Mouse (Mus musculus) cortical plate, adult 2 months (tissue): Measurements from ENCODE around the gene Rims1. TPM values are rescaled to one million over a fixed set of nuclear protein-coding genes. Genes with fewer than 3 reads are reported as not detected.

ENCODE experiments used
- H3K27ac ChIP-seq: fragments of 200-500 bp; 2 replicates; pipeline ENCODE4 v1.5.1; 2012; ENCODE audit warnings: low read length, control low read depth, inconsistent platforms; ENCODE audit not compliant: insufficient read depth
- H3K4me1 ChIP-seq: fragments of 200-500 bp; 2 replicates; pipeline ENCODE4 v1.6.1; 2011; ENCODE audit warnings: low read length; ENCODE audit not compliant: control insufficient read depth, insufficient read depth
- H3K4me3 ChIP-seq: fragments of 200-500 bp; 2 replicates; pipeline ENCODE4 v1.5.1; 2011; ENCODE audit warnings: mild to moderate bottlenecking, low read length, control low read depth; ENCODE audit not compliant: insufficient read depth
- CTCF ChIP-seq: fragments of 200-500 bp; IDR thresholded peaks from 2 replicates; pipeline ENCODE4 v1.5.1; 2011; ENCODE audit warnings: mild to moderate bottlenecking, control low read depth, low read length; ENCODE audit not compliant: insufficient read depth; ENCODE audit errors: extremely low read depth
- POLR2A ChIP-seq: fragments of 200-500 bp; IDR thresholded peaks from 2 replicates; pipeline ENCODE4 v1.6.1; 2011; ENCODE audit warnings: mild to moderate bottlenecking, low read length, control low read depth; ENCODE audit not compliant: insufficient read depth; ENCODE audit errors: extremely low read depth
- polyA plus RNA-seq: library from polyadenylated mRNA; depleted of rRNA; stranded (reverse); fragments of >200 nt; gene quantifications from 2 replicates; pipeline ENCODE4 v1.2.3, GENCODE M21; 2012

The Rims1 gene
- polyA plus RNA-seq, 1 experiment: 191 TPM

DNA sequence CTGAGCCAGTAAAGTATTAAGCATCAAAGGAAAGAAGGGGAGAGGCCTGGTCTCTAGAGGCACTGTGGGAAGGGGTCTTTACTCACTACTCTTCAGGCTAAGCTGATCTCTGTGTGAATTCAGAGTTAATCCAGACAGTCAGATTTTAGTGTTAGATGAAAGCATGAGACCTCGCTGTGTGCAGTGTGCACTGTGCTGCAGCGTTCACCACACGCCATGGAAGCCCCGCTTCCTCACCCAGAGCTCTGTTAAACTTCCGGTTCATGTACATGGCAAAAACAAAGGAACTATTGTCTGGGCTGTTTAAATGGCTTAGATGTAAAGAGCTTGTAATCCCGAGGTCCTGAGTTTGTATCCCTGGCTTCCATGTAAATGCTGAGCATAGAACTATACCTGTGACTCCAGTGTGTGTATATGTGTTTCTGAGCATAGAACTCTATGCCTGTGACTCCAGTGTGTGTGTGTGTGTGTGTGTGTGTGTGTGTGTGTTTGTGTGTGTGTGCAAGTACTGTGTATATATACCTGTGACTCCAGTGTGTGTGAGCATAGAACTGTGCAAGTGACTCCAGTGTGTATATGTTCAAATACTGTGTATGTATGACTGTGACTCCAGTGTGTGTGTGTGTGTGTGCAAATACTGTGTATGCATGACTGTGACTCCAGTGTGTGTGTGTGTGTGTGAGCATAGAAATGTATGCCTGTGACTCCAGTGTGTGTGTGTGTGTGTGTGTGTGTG, 484.7 kb downstream of the Rims1 start:
- H3K4me3 ChIP-seq: no peak overlapping the region
- no peak for TF ChIP-seq POLR2A

DNA sequence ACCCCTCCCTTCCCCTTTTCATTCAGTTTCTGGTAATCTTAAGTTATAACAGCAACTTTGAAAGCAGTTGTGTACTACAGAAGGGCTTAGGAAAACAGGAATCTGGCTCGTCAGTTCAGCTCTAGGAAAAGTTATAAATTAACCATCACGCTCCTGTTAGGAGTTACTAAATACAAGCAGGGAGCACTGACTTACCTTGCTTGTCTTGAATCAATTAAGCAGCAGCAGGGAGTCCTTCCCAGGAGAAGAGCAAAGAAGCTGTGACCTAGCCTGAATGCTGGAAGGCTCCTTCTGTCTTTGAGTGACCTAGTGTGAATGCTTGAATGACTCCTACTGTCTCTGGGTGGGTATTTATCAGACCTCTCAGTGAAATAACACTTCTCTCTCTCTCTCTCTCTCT, 490.3 kb downstream of the Rims1 start:
- H3K4me3 ChIP-seq: no peak overlapping the region
- no peaks in the 10 kb centered on the region for H3K4me1 ChIP-seq
- no peak for TF ChIP-seq POLR2A
- no peak for TF ChIP-seq CTCF
- no peak overlapping the region for H3K27ac ChIP-seq

More for the DNA sequence above, 484.7 kb downstream of the Rims1 start:
- Histone ChIP-seq H3K27ac (no peak overlapping the region), H3K4me1 (peaks cover 1% of the 10 kb centered on the region; the same call in 1 of the 2 replicates)

DNA sequence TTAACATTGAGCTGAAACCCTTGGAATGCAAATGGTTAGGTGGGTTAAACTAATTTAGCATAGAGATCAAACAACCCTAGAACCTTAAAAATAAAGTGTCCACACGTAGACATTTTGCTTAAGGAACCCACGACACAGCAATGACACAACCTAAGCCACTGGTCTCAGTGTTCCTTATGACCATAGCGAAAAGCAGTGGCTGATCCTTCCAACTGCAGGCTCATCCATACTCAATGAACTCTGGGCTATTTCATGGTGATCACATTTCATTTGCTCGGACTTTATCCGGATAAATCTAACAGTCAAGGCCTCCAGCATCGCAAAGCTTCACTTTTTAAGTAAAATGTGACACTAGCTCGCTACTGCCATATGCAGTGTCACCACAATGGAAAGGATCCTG, 494.3 kb downstream of the Rims1 start:
- no peak overlapping the region for H3K27ac ChIP-seq
- no peak overlapping the region for H3K4me3 ChIP-seq
- no peaks in the 10 kb centered on the region for H3K4me1 ChIP-seq
- no peak for TF ChIP-seq POLR2A
- no peak for TF ChIP-seq CTCF

DNA sequence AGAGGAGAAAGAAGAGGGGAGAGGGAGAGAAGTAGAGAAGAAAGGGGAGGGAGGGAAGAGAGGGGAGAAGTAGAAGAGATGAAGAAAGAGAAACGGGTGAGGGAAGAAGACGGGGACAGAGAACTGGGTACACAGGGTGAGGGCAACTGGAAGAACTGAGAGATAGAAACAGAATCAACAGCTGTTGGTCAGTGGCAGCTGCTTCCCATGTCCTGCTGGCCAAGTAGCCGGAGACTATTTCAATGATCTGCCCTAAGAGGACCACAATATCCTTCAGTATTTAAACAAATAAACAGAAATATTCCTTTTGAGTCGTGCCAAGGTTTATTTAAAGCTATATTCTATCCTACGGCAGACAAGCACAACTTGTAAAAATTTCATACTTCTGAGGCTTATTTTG, 499.3 kb downstream of the Rims1 start:
- Histone ChIP-seq H3K4me3 (no peak overlapping the region), H3K27ac (no peak overlapping the region), H3K4me1 (no peaks in the 10 kb centered on the region)
- TF ChIP-seq POLR2A (no peak), CTCF (no peak)

DNA sequence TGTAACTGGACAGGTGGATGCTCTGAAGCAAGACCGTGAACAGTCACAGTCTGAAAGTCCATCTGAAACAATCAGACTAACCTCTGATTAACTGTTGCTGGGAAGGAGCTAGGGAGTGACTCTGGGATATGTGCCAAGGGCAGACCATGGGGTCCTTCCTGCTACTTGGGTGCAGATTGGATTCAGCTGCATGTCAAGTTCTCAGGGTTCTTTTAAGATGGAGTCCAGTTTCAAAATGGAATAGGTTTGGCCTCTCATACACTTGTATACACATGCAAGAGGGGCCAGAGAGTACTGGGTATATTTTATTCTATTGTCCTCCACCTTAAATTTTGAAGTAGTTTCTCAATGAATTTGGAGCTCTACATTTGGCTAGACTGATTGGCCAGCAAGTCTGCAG, 499.9 kb downstream of the Rims1 start:
- H3K4me1 ChIP-seq: no peaks in the 10 kb centered on the region
- TF ChIP-seq CTCF: no peak
- TF ChIP-seq POLR2A: no peak
- no peak overlapping the region for H3K27ac ChIP-seq
- no peak overlapping the region for H3K4me3 ChIP-seq

DNA sequence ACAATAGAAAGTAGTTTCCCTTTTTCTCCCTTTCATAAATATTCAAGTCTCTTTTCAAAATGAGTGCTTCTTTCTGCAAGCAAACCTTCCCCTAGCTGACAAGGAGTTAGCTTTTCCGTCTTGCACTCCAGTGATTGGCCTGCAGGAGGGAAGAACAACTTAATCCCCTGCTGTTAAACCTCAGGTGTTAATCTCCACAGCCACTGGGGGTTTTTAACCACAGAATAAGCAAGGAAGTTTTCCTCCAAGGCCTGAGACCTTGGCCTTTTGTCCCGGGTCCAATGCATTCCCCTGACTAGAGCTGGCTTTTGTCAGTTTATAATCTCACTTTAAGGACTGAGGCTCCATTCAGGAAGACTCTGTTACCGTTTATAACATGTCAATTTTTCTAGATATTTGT, 511.8 kb downstream of the Rims1 start:
- no peak overlapping the region for H3K4me3 ChIP-seq
- TF ChIP-seq CTCF (no peak), POLR2A (no peak)
- no peaks in the 10 kb centered on the region for H3K4me1 ChIP-seq
- H3K27ac ChIP-seq: no peak overlapping the region

DNA sequence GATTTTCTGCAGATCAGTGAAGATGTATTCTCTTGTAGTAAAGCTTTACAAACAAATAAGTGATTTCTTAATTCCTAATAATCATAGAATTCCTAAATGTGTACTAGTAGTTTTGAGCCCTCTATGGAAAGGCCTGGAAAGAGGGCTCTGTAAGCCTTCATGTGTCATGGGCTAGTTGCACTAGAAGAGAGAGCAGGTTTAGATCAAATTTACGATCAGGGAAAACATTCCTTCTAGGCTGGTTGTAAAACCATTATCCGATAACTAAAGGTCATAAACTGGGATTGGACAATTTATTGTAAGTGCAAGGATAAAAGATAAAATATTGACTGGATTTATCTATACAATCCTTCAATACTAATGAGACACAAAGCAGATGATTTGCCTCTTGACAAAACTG, 512.5 kb downstream of the Rims1 start:
- TF ChIP-seq CTCF (no peak), POLR2A (no peak)
- Histone ChIP-seq H3K4me3 (no peak overlapping the region), H3K27ac (no peak overlapping the region), H3K4me1 (no peaks in the 10 kb centered on the region)

DNA sequence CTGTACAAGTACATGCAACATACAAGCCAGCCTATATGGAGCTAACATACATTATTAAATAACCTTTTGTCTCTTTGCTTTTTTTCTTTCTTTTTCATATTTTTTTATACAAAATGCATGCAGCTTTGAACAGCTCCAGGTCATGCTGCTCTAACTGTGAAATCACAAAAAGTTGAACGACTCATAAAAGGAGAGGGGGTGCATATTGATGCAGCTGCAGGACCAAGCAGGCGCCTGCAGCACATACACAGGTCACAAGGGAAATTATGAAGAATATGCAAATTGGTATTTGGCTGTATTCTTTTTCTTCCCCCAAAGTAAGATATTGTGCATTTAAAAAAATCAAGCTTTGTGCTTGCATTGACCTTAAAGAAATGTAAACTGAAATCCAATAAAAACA, 519.0 kb downstream of the Rims1 start:
- TF ChIP-seq POLR2A (no peak), CTCF (no peak)
- Histone ChIP-seq H3K27ac (no peak overlapping the region), H3K4me1 (no peaks in the 10 kb centered on the region), H3K4me3 (no peak overlapping the region)

DNA sequence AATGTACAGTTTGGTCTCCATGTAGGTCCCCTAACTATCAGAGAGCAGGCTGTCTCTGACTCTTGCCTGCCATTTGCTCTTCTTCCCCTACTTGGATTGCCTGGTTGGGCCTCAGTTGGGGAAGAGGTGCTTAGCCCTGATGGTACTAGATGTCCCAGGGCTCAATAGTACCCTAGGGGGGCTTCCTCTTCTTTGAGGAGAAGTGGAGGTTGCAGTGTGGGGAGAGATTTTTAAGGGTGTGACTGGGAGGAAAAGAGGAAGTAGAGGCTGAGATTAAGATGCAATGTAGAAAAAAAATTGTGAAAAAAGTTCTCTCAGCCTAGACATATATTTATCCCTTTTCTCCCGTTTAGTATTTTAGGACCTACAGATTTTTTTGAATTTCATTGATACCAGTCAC, 525.8 kb downstream of the Rims1 start:
- H3K4me3 ChIP-seq: no peak overlapping the region
- no peak overlapping the region for H3K27ac ChIP-seq
- TF ChIP-seq CTCF: no peak
- no peak for TF ChIP-seq POLR2A
- H3K4me1 ChIP-seq: no peaks in the 10 kb centered on the region; the same call in 1 of the 2 replicates

DNA sequence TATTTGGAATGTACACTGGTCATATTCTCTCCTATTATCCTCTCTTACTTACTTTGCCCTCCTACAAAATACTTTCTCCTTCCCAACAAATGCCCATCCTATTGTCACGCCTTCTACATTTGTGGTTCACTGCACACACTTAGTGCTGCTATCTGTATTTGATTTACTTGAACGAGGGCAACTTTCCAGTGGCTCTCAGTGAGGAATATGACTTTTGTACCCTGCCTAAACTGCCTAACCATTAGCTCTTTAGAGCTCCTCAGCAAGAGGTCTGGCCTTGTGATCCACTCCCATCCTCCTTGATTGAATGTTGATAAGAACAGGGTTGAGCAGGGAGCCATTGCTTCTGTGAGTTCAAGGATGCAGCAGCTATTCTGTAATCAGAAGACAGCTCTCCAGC, 531.7 kb downstream of the Rims1 start:
- Histone ChIP-seq H3K27ac (no peak overlapping the region), H3K4me1 (no peaks in the 10 kb centered on the region; the same call in 1 of the 2 replicates), H3K4me3 (no peak overlapping the region)
- no peak for TF ChIP-seq CTCF
- no peak for TF ChIP-seq POLR2A

DNA sequence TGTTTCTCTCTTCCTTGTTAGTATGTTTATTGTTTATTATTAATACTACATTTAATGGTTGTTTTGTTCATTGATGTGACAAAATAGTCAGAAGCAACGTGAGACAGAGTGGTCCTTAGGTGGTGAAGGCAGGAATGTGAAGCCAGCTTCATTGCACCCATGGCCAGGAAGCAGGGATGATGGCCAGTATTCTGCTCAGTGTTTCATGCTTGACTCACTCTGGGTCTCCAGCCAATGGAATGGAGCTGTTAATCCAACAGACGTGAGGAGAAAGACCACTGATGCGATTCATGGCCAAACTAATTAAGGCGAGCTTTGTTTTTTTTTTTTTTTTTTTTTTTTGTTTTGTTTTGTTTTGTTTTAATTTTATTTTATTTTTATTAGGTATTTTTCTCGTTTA, 535.7 kb downstream of the Rims1 start:
- H3K27ac ChIP-seq: no peak overlapping the region
- TF ChIP-seq CTCF (no peak), POLR2A (no peak)
- H3K4me3 ChIP-seq: no peak overlapping the region
- H3K4me1 ChIP-seq: peaks cover 5% of the 10 kb centered on the region; the same call in 1 of the 2 replicates
